Mouse (Mus musculus) kidney, postnatal 4 days (tissue): Measurements from ENCODE around the gene Abcc3.

Source experiments
- DNase-seq, 2 experiments: peaks; one replicate each; pipeline ENCODE4 v3.0.0; 2021; ENCODE audit warnings: mixed read lengths in 2 of 2

Gene Abcc3

GRCm38 (mm10) chr11:94392672-94393109 is at the start of gene Abcc3:
Gene Abcc3, minus strand, starts transcription at chr11:94392997.
- DNase-seq, result peak; percentile 73 to 80

GRCm38 (mm10) chr11:94441752-94442151 is 49.0 kb upstream of the Abcc3 start:
- no peak for DNase-seq

- DNase-seq, result no peak
Measured at GRCm38 (mm10) chr11:94441122-94441521, 48.3 kb upstream of the Abcc3 start.

GRCm38 (mm10) chr11:94440421-94440820 is 47.6 kb upstream of the Abcc3 start:
- no peak for DNase-seq

GRCm38 (mm10) chr11:94429011-94429651 is 36.3 kb upstream of the Abcc3 start:
- peak in 1 of 2 experiments; percentile 64 for DNase-seq

GRCm38 (mm10) chr11:94428091-94428835 is 35.5 kb upstream of the Abcc3 start:
- peak; percentile 97 for DNase-seq

GRCm38 (mm10) chr11:94425656-94426055 is 32.9 kb upstream of the Abcc3 start:
- no peak for DNase-seq

GRCm38 (mm10) chr11:94425215-94425614 is 32.4 kb upstream of the Abcc3 start:
- DNase-seq, result no peak

GRCm38 (mm10) chr11:94424380-94424779 is 31.6 kb upstream of the Abcc3 start:
- no peak for DNase-seq

GRCm38 (mm10) chr11:94423855-94424254 is 31.1 kb upstream of the Abcc3 start:
- no peak for DNase-seq

- DNase-seq, result no peak
Measured at GRCm38 (mm10) chr11:94420991-94421390, 28.2 kb upstream of the Abcc3 start.

GRCm38 (mm10) chr11:94420325-94420724 is 27.5 kb upstream of the Abcc3 start:
- peak; percentile 69 to 76 for DNase-seq

- no peak for DNase-seq
Measured at GRCm38 (mm10) chr11:94419004-94419727, 26.4 kb upstream of the Abcc3 start.

GRCm38 (mm10) chr11:94414042-94414441 is 21.2 kb upstream of the Abcc3 start:
- no peak for DNase-seq

- DNase-seq, result no peak
Measured at GRCm38 (mm10) chr11:94413516-94413915, 20.7 kb upstream of the Abcc3 start.

- no peak for DNase-seq
Measured at GRCm38 (mm10) chr11:94412998-94413469, 20.2 kb upstream of the Abcc3 start.

- no peak for DNase-seq
Measured at GRCm38 (mm10) chr11:94412562-94412961, 19.8 kb upstream of the Abcc3 start.

- peak; percentile 62 to 74 for DNase-seq
Measured at GRCm38 (mm10) chr11:94407803-94408321, 15.1 kb upstream of the Abcc3 start.

- no peak for DNase-seq
Measured at GRCm38 (mm10) chr11:94405348-94405747, 12.6 kb upstream of the Abcc3 start.

- DNase-seq, result peak; percentile 93 to 94
Measured at GRCm38 (mm10) chr11:94404641-94405260, 12.0 kb upstream of the Abcc3 start.

GRCm38 (mm10) chr11:94404178-94404577 is 11.4 kb upstream of the Abcc3 start:
- peak; percentile 54 to 74 for DNase-seq

- DNase-seq, result peak in 1 of 2 experiments; percentile 41
Measured at GRCm38 (mm10) chr11:94403757-94404156, 11.0 kb upstream of the Abcc3 start.

- no peak for DNase-seq
Measured at GRCm38 (mm10) chr11:94402731-94403130, 9.9 kb upstream of the Abcc3 start.
